Mouse (Mus musculus) gastrocnemius, adult 8-10 months (tissue): ENCODE data around the gene Ccl4. TPM values are rescaled to one million over a fixed set of nuclear protein-coding genes. Genes with fewer than 3 reads are reported as not detected.

Experiments used
- DNase-seq, 2 experiments: peaks; one replicate each; pipeline ENCODE4 v3.0.0; 2022; ENCODE audit warnings: low spot score in 2 of 2
- total RNA-seq, 4 experiments: library from RNA; stranded (reverse); gene quantifications; 2 replicates each; pipeline ENCODE4 v1.2.4; 2022

The Ccl4 gene
- total RNA-seq, 4 experiments from 2014 or later = not detected

DNA sequence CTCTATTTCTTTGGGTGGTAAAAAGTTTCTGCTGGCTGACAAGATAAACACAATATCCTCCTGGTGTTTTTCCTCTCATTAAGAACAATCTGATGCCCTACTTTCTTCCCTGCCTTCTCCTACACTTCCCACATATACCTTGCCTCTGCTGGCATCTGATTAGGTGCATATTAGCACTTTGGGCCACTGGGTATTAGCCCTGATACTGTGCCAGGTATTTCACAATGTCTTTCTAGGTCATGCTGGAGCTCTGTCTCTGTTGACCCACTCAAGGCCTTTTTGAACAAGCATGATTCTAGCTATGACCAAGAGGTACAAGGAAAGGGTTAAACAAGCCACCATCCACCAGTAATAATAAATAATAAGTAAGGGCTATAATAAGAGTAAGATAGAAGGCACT is 9.4 kb downstream of the Ccl4 start:
- DNase-seq = no peak

DNA sequence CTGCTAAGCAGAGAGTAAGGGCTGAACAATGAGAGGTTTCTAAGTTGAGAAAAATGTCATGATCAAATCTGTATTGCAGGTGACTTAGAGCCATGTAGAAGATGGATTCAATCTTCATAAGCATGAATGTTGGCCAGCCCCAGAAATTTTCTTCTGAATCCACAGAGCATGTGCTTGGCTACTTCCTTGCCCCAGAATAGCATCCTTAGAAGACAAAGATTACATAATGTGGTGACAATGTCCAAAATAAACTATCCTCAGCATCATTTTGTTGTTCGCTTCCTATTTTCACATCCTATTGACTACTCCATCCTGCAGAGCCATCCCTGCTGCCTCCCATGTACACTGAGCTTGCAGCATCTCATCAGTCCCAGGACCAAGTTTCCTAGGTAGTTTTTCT is 13.3 kb downstream of the Ccl4 start:
- DNase-seq = no peak

DNA sequence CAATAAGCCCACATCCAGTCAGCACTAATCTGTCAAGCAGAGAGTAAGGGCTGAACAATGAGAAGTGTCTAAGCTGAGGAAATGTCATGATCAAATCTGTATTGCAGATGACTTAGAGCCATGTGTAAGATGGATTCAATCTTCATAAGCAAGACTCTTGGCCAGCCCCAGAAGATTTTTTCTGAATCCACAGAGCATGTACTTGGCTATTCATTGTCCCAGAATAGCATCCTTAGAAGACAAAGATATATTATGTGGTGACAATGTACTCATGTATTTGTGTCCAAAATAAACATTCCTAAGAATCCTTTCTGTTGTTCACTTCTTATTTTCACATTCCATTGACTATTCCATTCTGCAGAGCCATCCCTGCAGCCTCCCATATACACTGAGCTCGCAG is 27.5 kb downstream of the Ccl4 start:
- no peak for DNase-seq

DNA sequence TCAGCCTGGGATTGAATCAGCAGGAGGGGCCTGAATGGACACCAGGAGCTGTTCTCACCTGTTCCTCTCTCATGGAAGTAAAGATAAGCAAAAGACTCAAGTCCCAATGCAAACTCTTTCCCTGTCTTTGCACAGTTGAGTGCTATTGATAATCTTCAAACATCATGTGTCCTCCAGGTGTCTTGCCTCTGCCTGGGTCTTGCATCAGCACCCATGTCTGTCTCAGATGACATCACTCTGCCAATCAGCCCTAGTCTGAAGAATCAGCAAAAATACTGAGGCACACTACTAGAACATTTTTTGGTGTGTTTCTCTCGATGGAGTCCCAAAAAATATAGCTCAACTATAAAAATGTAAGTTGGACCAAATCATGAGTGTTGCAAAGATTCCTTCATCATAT is 29.6 kb downstream of the Ccl4 start:
- no peak for DNase-seq

DNA sequence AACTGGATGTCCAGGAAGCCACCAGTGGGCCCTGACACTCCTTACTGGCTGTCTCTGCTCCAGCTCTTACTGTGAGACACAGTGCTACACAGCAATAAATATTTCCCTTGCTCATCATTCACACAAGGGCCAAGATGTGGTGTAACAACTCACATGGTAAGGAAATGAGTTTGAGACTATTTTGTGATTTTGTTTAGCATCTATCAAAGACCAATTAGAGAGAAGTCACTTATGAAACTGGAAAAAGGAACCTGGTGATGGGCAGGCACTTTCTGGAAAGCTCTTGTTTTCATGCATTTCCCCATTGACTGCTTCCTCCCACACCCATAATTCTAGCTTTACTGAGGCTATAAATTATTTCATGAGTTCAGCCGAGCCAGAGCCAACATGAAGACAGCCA is 41.3 kb downstream of the Ccl4 start, which contains the start of gene Wfdc17:
Gene Wfdc17 (plus strand): TSS at position 287 of the 400 bp plus-strand sequence.
- DNase-seq = no peak

DNA sequence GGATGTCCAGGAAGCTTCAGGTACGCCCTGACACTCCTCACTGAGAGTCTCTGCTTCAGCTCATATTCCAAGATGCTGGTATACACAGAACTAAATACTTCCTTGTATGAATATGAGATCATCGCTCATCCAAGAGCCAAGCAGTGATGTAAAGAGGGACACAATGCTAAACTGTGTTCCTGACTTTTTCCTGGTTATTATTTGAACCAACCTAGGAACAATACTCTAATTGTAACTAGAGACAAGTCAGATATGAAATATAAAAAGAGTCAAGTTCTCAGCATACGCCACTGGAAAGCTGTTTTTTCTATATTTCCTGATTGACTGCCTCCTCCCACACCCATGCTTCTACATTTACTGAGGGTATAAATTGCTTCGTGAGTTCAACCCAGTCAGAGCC is 46.3 kb downstream of the Ccl4 start, which contains the start of gene Wfdc18:
Gene Wfdc18 (plus strand): TSS at position 301 of the 400 bp plus-strand sequence.
- DNase-seq = no peak

DNA sequence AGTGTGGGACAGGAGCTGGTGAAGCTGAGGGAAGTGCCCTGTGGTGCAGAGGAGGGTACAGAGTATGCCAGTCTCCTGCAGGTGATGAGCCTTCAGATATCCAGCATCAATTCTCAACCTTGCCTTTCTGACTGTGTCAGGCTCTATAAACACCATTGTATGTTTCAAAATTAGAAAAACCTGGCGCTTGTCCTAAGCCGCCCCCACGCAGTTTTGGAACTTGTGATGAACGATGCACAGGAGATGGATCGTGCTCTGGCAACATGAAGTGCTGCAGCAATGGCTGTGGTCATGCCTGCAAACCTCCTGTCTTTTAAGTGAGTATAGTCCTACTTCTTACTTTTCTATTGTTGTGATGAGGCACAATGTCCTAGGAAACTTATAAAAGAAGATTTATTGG is 47.3 kb downstream of the Ccl4 start:
- no peak for DNase-seq

DNA sequence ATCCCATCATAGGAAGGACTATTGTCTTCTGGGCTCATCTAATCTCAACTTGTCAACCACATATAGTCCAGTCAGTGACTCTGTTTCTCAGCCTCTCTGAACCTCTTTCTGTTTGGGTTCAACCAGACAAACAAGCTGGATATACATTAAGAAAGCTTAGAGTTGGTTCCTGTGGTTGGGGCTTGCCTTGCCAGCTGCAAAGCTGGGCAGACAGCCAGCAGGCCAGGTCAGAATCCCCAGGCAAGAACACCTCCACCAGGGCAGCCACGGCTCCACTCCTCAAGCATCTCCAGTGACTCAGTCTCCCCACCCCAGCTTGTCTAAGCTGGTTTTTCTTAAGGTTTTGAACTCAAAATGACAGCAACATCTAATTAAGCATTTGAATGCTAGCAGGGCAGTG is 50.3 kb downstream of the Ccl4 start:
- DNase-seq = no peak

DNA sequence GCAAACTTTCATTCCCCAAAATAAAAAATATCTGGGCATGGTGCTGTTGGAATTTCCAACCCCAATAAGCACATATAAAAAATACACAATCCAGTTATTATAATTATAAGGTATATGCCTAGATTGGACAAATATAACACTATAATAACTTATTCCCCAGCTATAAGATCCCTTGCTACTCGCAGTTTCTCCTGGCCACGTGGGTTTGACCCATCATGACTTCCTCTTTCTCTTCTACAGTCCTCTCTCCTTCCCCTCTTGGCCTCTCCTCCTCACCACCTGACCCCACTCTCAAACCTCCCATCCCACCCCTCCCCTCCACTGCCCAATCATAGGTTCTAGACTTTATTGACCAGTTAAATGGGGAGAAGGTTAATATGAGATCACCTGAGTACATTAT is 51.5 kb downstream of the Ccl4 start:
- no peak for DNase-seq

Other genes starting within 250 kb of the Ccl4 start
- gene Gas2l2, start 233.1 kb upstream of the Ccl4 start, total RNA-seq = not detected
- gene 1700020L24Rik, start 224.9 kb upstream of the Ccl4 start, total RNA-seq = not detected
- 1 to 10 TPM; 1.7 to 2.6 (median 2.1) TPM for gene Mmp28, start 199.5 kb upstream of the Ccl4 start, total RNA-seq
- gene Taf15, start 189.5 kb upstream of the Ccl4 start, total RNA-seq = 10 to 100 TPM; 17.5 to 28.4 (median 22.8) TPM
- gene Heatr9, start 140.4 kb upstream of the Ccl4 start, total RNA-seq = not detected
- not detected for gene Ccl5, start 132.1 kb upstream of the Ccl4 start, total RNA-seq
- 1 to 10 TPM in 3 of 4 experiments, under 1 TPM in 1; 0.07 to 2.7 (median 1.4) TPM for gene Ccl9, start 83.9 kb upstream of the Ccl4 start, total RNA-seq
- gene Ccl6, start 69.5 kb upstream of the Ccl4 start, total RNA-seq = 1 to 10 TPM in 3 of 4 experiments, under 1 TPM in 1; 0.73 to 4.7 (median 2.2) TPM
- not detected for gene Rpl9-ps1, start 17.0 kb upstream of the Ccl4 start, total RNA-seq
- not detected for gene Ccl3, start 13.2 kb upstream of the Ccl4 start, total RNA-seq
- gene Wfdc17, start 41.4 kb downstream of the Ccl4 start, total RNA-seq = 1 to 10 TPM in 1 of 4 experiments, not detected in 3; 1.2 TPM
- gene Wfdc18, start 46.4 kb downstream of the Ccl4 start, total RNA-seq = not detected
- under 1 TPM in 1 of 4 experiments, not detected in 3; 0.79 TPM for gene Wfdc21, start 84.4 kb downstream of the Ccl4 start, total RNA-seq
- 1 to 10 TPM; 8.2 to 9.1 (median 8.6) TPM for gene Heatr6, start 91.1 kb downstream of the Ccl4 start, total RNA-seq
- not detected for gene Hnf1b, start 187.5 kb downstream of the Ccl4 start, total RNA-seq